Mouse (Mus musculus) C2C12 (cell line): Measurements from ENCODE around the gene Retreg1.

Experiments used
- CEBPB ChIP-seq: IDR thresholded peaks from one replicate; pipeline ENCODE4 v1.6.1; 2011; ENCODE audit warnings: low read depth, mild to moderate bottlenecking, control low read depth, moderate library complexity
- CTCF ChIP-seq: IDR thresholded peaks from one replicate; pipeline ENCODE4 v1.5.1; 2011; ENCODE audit not compliant: control insufficient read depth, insufficient read depth, insufficient read length
- MAX ChIP-seq: IDR thresholded peaks from one replicate; pipeline ENCODE4 v1.6.1; 2011; ENCODE audit warnings: mild to moderate bottlenecking, control low read depth
- MYOD1 ChIP-seq: IDR thresholded peaks from one replicate; pipeline ENCODE4 v1.6.1; 2011; ENCODE audit warnings: low read depth; ENCODE audit not compliant: control insufficient read depth, insufficient read length
- USF1 ChIP-seq: IDR thresholded peaks from one replicate; pipeline ENCODE4 v1.6.1; 2011; ENCODE audit warnings: low read depth, mild to moderate bottlenecking, control low read depth, moderate library complexity

DNA sequence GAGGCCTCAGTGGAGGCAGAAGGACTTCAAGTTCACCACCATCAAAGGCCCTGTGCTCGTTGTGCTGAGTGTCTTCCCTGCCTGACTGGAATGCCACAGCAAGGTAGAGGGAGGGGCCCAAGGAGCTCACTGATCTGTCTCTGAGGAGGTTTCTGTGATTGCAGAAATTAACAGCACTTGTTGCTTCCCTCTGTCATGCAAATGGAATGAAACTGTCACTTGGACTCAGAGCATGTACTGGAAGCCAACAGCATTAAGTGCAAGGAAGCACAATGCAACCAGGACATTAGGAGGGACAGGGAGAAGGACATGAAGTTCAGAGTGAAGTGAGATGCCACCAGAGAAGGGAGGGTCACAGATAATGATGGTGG is 67.5 kb downstream of the Retreg1 start:
- TF ChIP-seq CTCF (no peak), MYOD1 (no peak), MAX (no peak), CEBPB (no peak), USF1 (no peak)
